Mouse (Mus musculus): Measurements from ENCODE around the gene Nol10. TPM values are rescaled to one million over a fixed set of nuclear protein-coding genes. Genes with fewer than 3 reads are reported as not detected.
A peak's percentile ranks its signal among the peaks of the same experiment; 100 is the strongest.

Gene Nol10
- polyA plus RNA-seq, 1 experiment from 2014 or later: 37.5 TPM

DNA sequence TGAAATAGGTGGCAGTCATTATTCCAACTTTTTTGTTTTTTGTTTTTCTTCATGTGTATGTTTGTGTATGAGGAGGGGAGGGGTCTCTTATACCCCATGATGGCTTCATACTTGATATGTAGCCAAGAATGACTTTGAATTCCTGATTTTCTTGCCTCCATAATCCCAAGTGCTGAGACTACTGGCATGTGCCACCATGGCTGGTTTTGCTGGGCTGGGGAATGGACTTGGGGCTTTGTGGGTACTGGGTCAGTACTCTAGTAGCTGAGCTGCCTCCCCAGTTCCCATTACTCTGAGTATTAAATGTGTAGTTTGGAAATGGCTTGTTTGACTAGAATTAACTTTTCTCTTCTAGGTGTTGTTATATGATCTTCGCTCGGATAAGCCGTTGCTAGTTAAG, 20.9 kb downstream of the Nol10 start:
- Histone ChIP-seq H3K4me1 (ENCODE audit: control insufficient read depth, insufficient read depth, low read length) (no peaks in the 10 kb centered on the region), H3K27ac (replicated peaks; ENCODE audit: low read depth, low read length) (no peak overlapping the region), H3K27me3 (ENCODE audit: control insufficient read depth, insufficient read depth, low read length) (no peaks in the 10 kb centered on the region), H3K4me3 (ENCODE audit: low read depth, low read length) (no peak overlapping the region), H3K9me3 (replicated peaks; ENCODE audit: control insufficient read depth, low read length) (no peaks in the 10 kb centered on the region), H3K4me2 (ENCODE audit: low read depth, low read length) (no peak overlapping the region), H3K36me3 (replicated peaks; ENCODE audit: control insufficient read depth, insufficient read depth, low read depth, low read length) (peaks cover 5% of the 10 kb centered on the region), H3K9ac (replicated peaks; ENCODE audit: low read length) (no peak overlapping the region)
- 95% methylated on average over 3 of the region's 3 CpGs for WGBS
- no peak for DNase-seq (ENCODE audit: low spot score)
- no peak for ATAC-seq (replicated peaks; ENCODE audit: insufficient number of reproducible peaks, low FRiP score, low TSS enrichment, low read depth)

DNA sequence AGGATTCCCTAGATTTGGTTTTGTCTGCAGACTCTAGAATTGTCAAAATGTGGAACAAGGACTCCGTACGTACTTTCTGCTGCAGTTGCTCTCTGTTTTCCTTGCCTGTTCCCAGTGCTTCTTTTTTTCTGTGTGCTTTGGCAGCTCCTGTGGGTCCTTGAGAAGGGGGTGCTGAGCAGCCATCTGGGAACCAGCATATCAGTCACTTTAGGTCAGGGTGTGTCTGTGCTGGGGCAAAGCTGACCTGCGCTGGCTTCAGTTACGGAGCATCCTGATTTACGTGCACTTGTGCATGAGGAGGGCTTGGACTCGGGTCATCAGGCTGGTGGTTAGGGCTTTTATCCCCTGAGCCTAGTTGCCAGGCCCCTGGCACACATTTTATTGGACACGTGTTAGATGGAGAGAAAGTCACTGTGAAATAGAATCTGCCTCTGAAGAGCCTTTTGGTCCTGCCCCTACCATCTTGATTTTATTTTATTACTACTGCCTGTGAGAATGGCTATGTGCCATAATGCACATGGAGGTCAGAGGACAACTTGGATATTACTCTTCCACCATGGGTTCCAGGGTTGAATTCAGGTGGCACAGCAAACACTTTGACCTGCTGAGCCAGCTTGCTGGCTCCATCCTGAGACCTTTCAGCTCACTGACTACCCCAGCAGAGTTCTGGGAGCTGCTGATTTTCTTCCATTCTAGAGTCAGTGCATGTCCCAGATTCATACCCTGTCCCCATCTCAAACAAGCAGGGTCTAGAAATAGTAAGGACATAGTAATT, 21.5 kb downstream of the Nol10 start:
- H3K27me3 ChIP-seq (ENCODE audit: control insufficient read depth, insufficient read depth, low read length): no peaks in the 10 kb centered on the region
- H3K9me3 ChIP-seq (replicated peaks; ENCODE audit: control insufficient read depth, low read length): no peaks in the 10 kb centered on the region
- no peak overlapping the region for H3K4me3 ChIP-seq (ENCODE audit: low read depth, low read length)
- no peak overlapping the region for H3K27ac ChIP-seq (replicated peaks; ENCODE audit: low read depth, low read length)
- H3K36me3 ChIP-seq (replicated peaks; ENCODE audit: control insufficient read depth, insufficient read depth, low read depth, low read length): peaks cover 5% of the 10 kb centered on the region
- DNase-seq (ENCODE audit: low spot score): no peak
- no peak for ATAC-seq (replicated peaks; ENCODE audit: insufficient number of reproducible peaks, low FRiP score, low TSS enrichment, low read depth)
- no peak overlapping the region for H3K4me2 ChIP-seq (ENCODE audit: low read depth, low read length)
- no peak overlapping the region for H3K9ac ChIP-seq (replicated peaks; ENCODE audit: low read length)
- no peaks in the 10 kb centered on the region for H3K4me1 ChIP-seq (ENCODE audit: control insufficient read depth, insufficient read depth, low read length)
- WGBS: 92% methylated on average over 7 of the region's 7 CpGs

DNA sequence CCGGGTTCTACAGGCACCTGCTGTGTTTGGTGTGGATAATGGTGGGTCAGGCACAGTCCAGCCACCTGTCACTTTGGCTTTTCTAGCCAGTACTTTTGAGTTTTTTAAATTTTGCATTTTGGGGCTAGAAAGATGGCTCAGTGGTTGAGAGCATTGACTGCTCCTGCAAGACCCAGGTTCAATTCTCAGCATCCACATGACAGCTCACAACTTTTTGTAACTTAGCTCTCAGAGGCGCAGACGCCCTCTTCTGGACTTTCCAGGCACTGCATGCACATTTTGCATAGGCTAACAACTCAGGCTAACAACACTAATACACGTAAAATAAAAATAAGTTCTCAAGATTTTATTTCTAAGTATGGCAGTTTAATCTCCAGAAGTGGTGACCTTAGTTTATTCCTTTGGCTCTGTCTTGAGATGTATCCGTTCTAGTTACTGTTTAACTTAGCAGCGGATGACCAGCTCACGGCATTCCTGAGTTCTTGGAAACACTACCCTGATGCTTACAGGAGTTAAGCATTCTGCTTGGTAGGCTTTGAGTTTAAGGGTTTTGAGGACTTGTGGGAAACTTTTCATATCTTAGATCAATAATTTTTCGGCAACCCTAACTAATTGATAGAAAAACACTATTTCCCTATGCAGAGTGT, 23.5 kb downstream of the Nol10 start:
- 87% methylated on average over 8 of the region's 8 CpGs for WGBS
- no peaks in the 10 kb centered on the region for H3K4me1 ChIP-seq (ENCODE audit: control insufficient read depth, insufficient read depth, low read length)
- ATAC-seq (replicated peaks; ENCODE audit: insufficient number of reproducible peaks, low FRiP score, low TSS enrichment, low read depth): no peak
- H3K27ac ChIP-seq (replicated peaks; ENCODE audit: low read depth, low read length): no peak overlapping the region
- no peaks in the 10 kb centered on the region for H3K27me3 ChIP-seq (ENCODE audit: control insufficient read depth, insufficient read depth, low read length)
- no peak overlapping the region for H3K4me2 ChIP-seq (ENCODE audit: low read depth, low read length)
- no peak overlapping the region for H3K4me3 ChIP-seq (ENCODE audit: low read depth, low read length)
- H3K36me3 ChIP-seq (replicated peaks; ENCODE audit: control insufficient read depth, insufficient read depth, low read depth, low read length): peaks cover 5% of the 10 kb centered on the region
- no peaks in the 10 kb centered on the region for H3K9me3 ChIP-seq (replicated peaks; ENCODE audit: control insufficient read depth, low read length)
- no peak overlapping the region for H3K9ac ChIP-seq (replicated peaks; ENCODE audit: low read length)
- peak; percentile 17 for DNase-seq (ENCODE audit: low spot score)

DNA sequence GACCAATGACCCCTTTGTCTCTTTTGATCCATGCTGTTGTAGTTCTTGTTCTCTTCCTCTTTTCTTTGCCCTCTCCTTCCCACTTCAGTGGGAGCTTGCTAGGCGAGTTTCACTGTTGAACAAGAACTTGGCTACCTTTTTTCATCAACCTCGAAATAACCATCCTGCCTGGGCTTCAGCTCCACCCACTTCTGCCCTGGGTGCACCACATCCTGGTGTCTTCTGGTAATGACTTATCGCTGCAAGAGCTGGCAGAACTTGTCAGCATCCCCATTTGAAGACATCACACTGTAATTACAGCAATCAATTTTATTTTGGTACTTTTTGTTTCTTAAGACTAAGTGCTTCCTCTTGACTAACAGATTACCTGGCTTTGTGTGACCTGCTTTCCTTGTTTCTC, 24.4 kb downstream of the Nol10 start:
- peaks cover 5% of the 10 kb centered on the region for H3K36me3 ChIP-seq (replicated peaks; ENCODE audit: control insufficient read depth, insufficient read depth, low read depth, low read length)
- H3K4me2 ChIP-seq (ENCODE audit: low read depth, low read length): no peak overlapping the region
- no peaks in the 10 kb centered on the region for H3K9me3 ChIP-seq (replicated peaks; ENCODE audit: control insufficient read depth, low read length)
- no peak for ATAC-seq (replicated peaks; ENCODE audit: insufficient number of reproducible peaks, low FRiP score, low TSS enrichment, low read depth)
- H3K27ac ChIP-seq (replicated peaks; ENCODE audit: low read depth, low read length): no peak overlapping the region
- H3K4me3 ChIP-seq (ENCODE audit: low read depth, low read length): no peak overlapping the region
- H3K4me1 ChIP-seq (ENCODE audit: control insufficient read depth, insufficient read depth, low read length): no peaks in the 10 kb centered on the region
- DNase-seq (ENCODE audit: low spot score): no peak
- no peak overlapping the region for H3K9ac ChIP-seq (replicated peaks; ENCODE audit: low read length)
- H3K27me3 ChIP-seq (ENCODE audit: control insufficient read depth, insufficient read depth, low read length): no peaks in the 10 kb centered on the region
- WGBS: 86% methylated on average over 3 of the region's 3 CpGs

DNA sequence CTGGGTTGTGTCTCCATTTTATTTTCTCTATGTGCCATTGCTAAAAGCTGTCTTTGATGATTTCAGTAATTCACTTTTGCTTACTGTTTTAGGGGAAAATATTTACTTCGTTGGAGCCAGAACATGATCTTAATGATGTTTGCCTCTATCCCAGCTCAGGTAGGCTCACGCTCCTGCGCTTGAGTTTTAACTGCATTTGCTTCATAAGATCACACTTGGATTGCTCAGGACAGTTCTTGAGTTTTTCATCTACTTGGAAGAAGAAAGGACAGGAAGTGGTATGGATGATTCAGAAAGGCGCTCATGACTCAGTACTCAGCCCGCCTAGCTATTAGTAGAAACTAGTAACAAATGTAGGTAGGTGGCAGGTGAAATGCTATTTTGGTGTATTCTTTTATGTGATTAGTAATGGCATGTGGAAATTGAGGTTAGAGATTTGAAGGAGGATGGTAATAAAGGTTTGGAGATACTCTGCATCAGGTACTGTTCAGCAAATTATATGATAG, 25.3 kb downstream of the Nol10 start:
- Histone ChIP-seq H3K27me3 (ENCODE audit: control insufficient read depth, insufficient read depth, low read length) (no peaks in the 10 kb centered on the region), H3K36me3 (replicated peaks; ENCODE audit: control insufficient read depth, insufficient read depth, low read depth, low read length) (peaks cover 5% of the 10 kb centered on the region), H3K4me3 (ENCODE audit: low read depth, low read length) (no peak overlapping the region), H3K9me3 (replicated peaks; ENCODE audit: control insufficient read depth, low read length) (no peaks in the 10 kb centered on the region), H3K9ac (replicated peaks; ENCODE audit: low read length) (no peak overlapping the region), H3K27ac (replicated peaks; ENCODE audit: low read depth, low read length) (no peak overlapping the region), H3K4me1 (ENCODE audit: control insufficient read depth, insufficient read depth, low read length) (no peaks in the 10 kb centered on the region), H3K4me2 (ENCODE audit: low read depth, low read length) (no peak overlapping the region)
- DNase-seq (ENCODE audit: low spot score) (no peak), ATAC-seq (replicated peaks; ENCODE audit: insufficient number of reproducible peaks, low FRiP score, low TSS enrichment, low read depth) (no peak)
- WGBS: 93% methylated on average over 5 of the region's 5 CpGs

DNA sequence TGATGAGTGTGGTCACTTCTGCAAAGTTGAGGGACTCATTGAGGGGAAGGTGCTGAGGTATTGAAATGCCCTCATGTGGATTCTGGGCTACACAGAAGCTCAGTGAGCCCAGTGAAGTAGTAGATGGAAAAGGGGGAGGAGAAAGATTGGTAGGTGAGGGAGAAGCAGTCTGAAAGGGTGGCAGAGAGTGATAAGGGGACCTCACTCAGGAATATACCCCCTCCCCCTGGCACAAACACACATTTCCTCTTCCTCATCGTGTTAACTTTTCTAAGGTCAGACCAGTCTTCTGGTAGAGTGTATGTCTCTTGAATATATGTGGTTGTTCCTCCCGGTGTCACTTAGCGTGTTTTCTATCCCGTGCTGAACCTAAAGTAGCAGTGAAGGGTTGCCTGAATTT, 27.0 kb downstream of the Nol10 start:
- H3K4me3 ChIP-seq (ENCODE audit: low read depth, low read length): no peak overlapping the region
- H3K4me1 ChIP-seq (ENCODE audit: control insufficient read depth, insufficient read depth, low read length): no peaks in the 10 kb centered on the region
- H3K9me3 ChIP-seq (replicated peaks; ENCODE audit: control insufficient read depth, low read length): no peaks in the 10 kb centered on the region
- H3K36me3 ChIP-seq (replicated peaks; ENCODE audit: control insufficient read depth, insufficient read depth, low read depth, low read length): peaks cover 5% of the 10 kb centered on the region
- ATAC-seq (replicated peaks; ENCODE audit: insufficient number of reproducible peaks, low FRiP score, low TSS enrichment, low read depth) (no peak), DNase-seq (ENCODE audit: low spot score) (no peak)
- 95% methylated on average over 4 of the region's 4 CpGs for WGBS
- H3K27ac ChIP-seq (replicated peaks; ENCODE audit: low read depth, low read length): no peak overlapping the region
- H3K4me2 ChIP-seq (ENCODE audit: low read depth, low read length): no peak overlapping the region
- H3K27me3 ChIP-seq (ENCODE audit: control insufficient read depth, insufficient read depth, low read length): no peaks in the 10 kb centered on the region
- no peak overlapping the region for H3K9ac ChIP-seq (replicated peaks; ENCODE audit: low read length)

DNA sequence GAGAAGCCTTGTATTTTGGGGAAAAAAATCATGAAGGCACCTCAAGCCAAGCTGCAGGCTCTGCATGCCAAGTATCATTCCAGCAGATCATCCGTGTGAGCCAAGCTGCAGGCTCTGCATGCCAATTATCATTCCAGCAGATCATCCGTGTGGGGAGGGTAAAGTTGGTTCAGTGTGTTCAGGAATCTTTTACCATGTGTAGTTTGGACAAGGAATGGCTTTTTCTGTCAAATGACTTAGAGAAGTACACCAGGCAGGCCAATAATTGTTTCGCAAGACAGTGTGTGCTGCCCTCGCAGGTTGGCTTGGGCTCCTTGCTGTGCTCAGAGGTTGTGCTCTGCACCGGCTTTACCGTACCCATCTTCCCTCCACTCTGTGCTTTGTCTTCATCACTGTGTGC, 28.3 kb downstream of the Nol10 start:
- H3K4me2 ChIP-seq (ENCODE audit: low read depth, low read length): no peak overlapping the region
- 89% methylated on average over 6 of the region's 6 CpGs for WGBS
- no peak for ATAC-seq (replicated peaks; ENCODE audit: insufficient number of reproducible peaks, low FRiP score, low TSS enrichment, low read depth)
- no peak overlapping the region for H3K4me3 ChIP-seq (ENCODE audit: low read depth, low read length)
- DNase-seq (ENCODE audit: low spot score): no peak
- no peak overlapping the region for H3K27ac ChIP-seq (replicated peaks; ENCODE audit: low read depth, low read length)
- H3K9ac ChIP-seq (replicated peaks; ENCODE audit: low read length): no peak overlapping the region
- H3K4me1 ChIP-seq (ENCODE audit: control insufficient read depth, insufficient read depth, low read length): no peaks in the 10 kb centered on the region
- peaks cover 2% of the 10 kb centered on the region for H3K36me3 ChIP-seq (replicated peaks; ENCODE audit: control insufficient read depth, insufficient read depth, low read depth, low read length)
- no peaks in the 10 kb centered on the region for H3K27me3 ChIP-seq (ENCODE audit: control insufficient read depth, insufficient read depth, low read length)
- H3K9me3 ChIP-seq (replicated peaks; ENCODE audit: control insufficient read depth, low read length): no peaks in the 10 kb centered on the region

DNA sequence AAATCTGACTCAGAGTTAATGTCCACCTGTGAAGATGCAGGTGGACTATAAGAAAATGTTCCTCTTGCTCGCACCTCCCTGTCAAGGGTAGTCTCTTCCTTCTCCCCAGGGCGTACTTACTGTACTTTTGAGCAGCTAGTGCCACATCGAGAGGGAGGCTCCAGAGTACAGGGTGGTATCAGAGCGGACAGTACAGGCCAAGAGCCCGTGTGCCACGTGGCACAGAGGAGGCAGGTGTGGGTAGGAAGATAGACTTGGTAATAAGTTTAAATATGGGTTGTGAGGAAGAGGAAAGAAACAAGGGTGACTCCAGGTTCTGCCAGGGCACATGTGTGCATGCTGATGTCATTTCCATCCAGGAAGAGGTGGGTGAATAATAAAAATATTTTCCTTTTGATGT, 32.7 kb downstream of the Nol10 start:
- Histone ChIP-seq H3K9ac (replicated peaks; ENCODE audit: low read length) (no peak overlapping the region), H3K4me2 (ENCODE audit: low read depth, low read length) (no peak overlapping the region), H3K36me3 (replicated peaks; ENCODE audit: control insufficient read depth, insufficient read depth, low read depth, low read length) (no peaks in the 10 kb centered on the region; the same call in 1 of the 2 replicates), H3K9me3 (replicated peaks; ENCODE audit: control insufficient read depth, low read length) (no peaks in the 10 kb centered on the region), H3K27me3 (ENCODE audit: control insufficient read depth, insufficient read depth, low read length) (no peaks in the 10 kb centered on the region), H3K4me1 (ENCODE audit: control insufficient read depth, insufficient read depth, low read length) (no peaks in the 10 kb centered on the region), H3K27ac (replicated peaks; ENCODE audit: low read depth, low read length) (no peak overlapping the region), H3K4me3 (ENCODE audit: low read depth, low read length) (no peak overlapping the region)
- ATAC-seq (replicated peaks; ENCODE audit: insufficient number of reproducible peaks, low FRiP score, low TSS enrichment, low read depth) (no peak), DNase-seq (ENCODE audit: low spot score) (no peak)
- WGBS: 89% methylated on average over 6 of the region's 6 CpGs

Measured in embryonic facial prominence, embryonic 11.5 days (tissue).